Mouse (Mus musculus): ENCODE results near the gene Gm10057. TPM values are rescaled to one million over a fixed set of nuclear protein-coding genes. Genes with fewer than 3 reads are reported as not detected.
"Not testable (repeated sequence)": the region's sequence is repeated elsewhere in the genome, so short reads cannot be mapped to it uniquely, and the experiment has no call there.

Gene Gm10057
- polyA plus RNA-seq (2012; rRNA removed): not detected in 2 replicates

DNA sequence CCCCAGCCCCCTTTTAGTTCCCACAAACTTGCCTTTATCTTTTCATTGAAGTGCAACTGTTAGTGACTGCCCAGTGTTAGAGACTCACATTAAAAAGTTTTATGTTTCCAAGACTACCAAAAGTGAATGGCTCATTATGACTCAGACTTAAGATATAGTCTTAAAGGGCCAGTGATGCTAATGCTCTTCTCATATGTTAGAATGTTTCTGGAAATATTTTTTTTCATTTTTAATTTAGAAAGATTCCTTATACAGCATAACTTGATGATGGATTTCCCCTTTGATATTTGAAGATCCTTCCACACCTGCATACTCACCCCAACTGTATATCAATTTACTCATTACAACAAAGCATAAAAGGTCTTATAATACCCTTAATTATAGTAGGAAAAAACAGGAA is at the start of gene Gm10057:
Gm10057 (minus strand) TSS at position 101 of the 400 bp plus-strand sequence.
- not testable (repeated sequence) for DNase-seq (ENCODE audit: low read depth)

GRCm38 (mm10) chrX:154033727-154034126 is 21.1 kb downstream of the Gm10057 start, which contains the start of gene 4921511M17Rik:
Gene 4921511M17Rik (minus strand): TSS chrX:154033827.
- DNase-seq (ENCODE audit: low read depth): not testable (repeated sequence)

- DNase-seq (ENCODE audit: low read depth): not testable (repeated sequence)
These were observed 42.3 kb downstream of the Gm10057 start, which contains the start of gene Samt1 for GRCm38 (mm10) chrX:154012540-154012939. Gene Samt1 (minus strand): TSS chrX:154012640.

Other genes starting within 250 kb of the Gm10057 start
- gene Spin2c, start 222.8 kb downstream of the Gm10057 start, polyA plus RNA-seq (2012; rRNA removed): 12.2 and 13.1 TPM in 2 replicates
- gene Samt1, start 42.4 kb downstream of the Gm10057 start, polyA plus RNA-seq (2012; rRNA removed): not detected in 2 replicates
- not detected in 2 replicates for gene 4921511M17Rik, start 21.2 kb downstream of the Gm10057 start, polyA plus RNA-seq (2012; rRNA removed)
- not detected in 2 replicates for gene Gm15140, start 65.6 kb upstream of the Gm10057 start, polyA plus RNA-seq (2012; rRNA removed)

All from brain, embryonic 14.5 days (tissue).